Mouse (Mus musculus): ENCODE data around the gene Gm11549. TPM values are rescaled to one million over a fixed set of nuclear protein-coding genes. Genes with fewer than 3 reads are reported as not detected.

Gm11549 gene
- polyA plus RNA-seq, 1 experiment from 2014 or later, result 1.3 TPM

DNA sequence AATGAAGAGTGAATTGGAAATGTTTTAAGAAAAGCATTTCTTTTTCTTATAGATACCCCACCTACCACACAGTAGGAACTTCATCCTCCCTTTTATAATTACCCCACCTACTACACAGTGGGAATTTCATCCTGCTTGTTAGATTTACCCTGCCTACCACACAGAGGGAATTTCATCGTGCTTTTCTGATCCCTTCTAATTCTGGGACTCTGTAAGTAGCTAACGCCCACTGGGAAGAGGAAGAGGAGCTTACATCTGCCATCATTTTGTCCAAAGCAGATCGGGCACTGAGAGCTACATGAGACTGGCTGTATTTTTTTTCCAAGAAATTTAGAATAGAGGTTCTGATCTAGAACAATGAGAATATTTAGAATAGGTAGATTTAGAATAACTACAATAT, 23.3 kb upstream of the Gm11549 start:
- H3K4me1 ChIP-seq (ENCODE audit: control insufficient read depth, insufficient read depth, low read length), result no peaks in the 10 kb centered on the region
- no peak overlapping the region for H3K9ac ChIP-seq (ENCODE audit: low read length)
- WGBS, result 75% methylated on average over 3 of the region's 3 CpGs
- H3K36me3 ChIP-seq (ENCODE audit: control insufficient read depth, insufficient read depth, low read length), result no peaks in the 10 kb centered on the region
- no peaks in the 10 kb centered on the region for H3K9me3 ChIP-seq (ENCODE audit: control insufficient read depth, low read length)
- DNase-seq (ENCODE audit: low spot score, missing footprints) (no peak), ATAC-seq (ENCODE audit: low FRiP score) (no peak)
- no peak overlapping the region for H3K4me3 ChIP-seq (ENCODE audit: low read depth, low read length)
- H3K27ac ChIP-seq (ENCODE audit: low read depth, low read length), result no peak overlapping the region
- H3K4me2 ChIP-seq, result no peak overlapping the region
- no peaks in the 10 kb centered on the region for H3K27me3 ChIP-seq (ENCODE audit: control insufficient read depth, insufficient read depth, low read length)

- DNase-seq (ENCODE audit: low spot score, missing footprints), result no peak
- H3K36me3 ChIP-seq (ENCODE audit: control insufficient read depth, insufficient read depth, low read length), result no peaks in the 10 kb centered on the region
- H3K9ac ChIP-seq (ENCODE audit: low read length), result no peak overlapping the region
- no peak overlapping the region for H3K4me2 ChIP-seq
- WGBS, result 92% methylated on average over 2 of the region's 2 CpGs
- H3K9me3 ChIP-seq (ENCODE audit: control insufficient read depth, low read length), result no peaks in the 10 kb centered on the region
- no peaks in the 10 kb centered on the region for H3K4me1 ChIP-seq (ENCODE audit: control insufficient read depth, insufficient read depth, low read length)
- ATAC-seq (ENCODE audit: low FRiP score), result no peak
- no peak overlapping the region for H3K27ac ChIP-seq (ENCODE audit: low read depth, low read length)
- no peaks in the 10 kb centered on the region for H3K27me3 ChIP-seq (ENCODE audit: control insufficient read depth, insufficient read depth, low read length)
- no peak overlapping the region for H3K4me3 ChIP-seq (ENCODE audit: low read depth, low read length)
These were observed 19.8 kb upstream of the Gm11549 start for GRCm38 (mm10) chr3:36541399-36541798.

DNA sequence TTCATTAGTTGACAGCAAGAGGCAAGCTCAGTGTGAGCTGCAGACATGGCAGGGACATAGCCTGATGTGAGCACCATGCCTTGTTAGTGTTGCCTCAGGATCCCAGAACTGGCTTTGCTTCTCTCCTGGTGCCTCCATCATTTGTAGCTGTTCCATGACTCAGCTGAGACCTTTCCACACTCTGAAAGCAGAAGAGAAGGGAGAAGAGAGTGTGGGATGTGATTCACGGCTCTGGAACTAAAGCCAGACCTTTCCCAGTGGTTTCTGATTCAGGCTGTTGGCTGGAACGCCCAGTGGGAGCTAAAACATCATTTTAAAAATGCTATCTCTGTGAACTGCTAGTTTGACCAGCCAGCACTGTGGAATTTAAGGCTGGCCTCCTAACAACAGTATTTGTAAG, 19.1 kb upstream of the Gm11549 start:
- no peaks in the 10 kb centered on the region for H3K4me1 ChIP-seq (ENCODE audit: control insufficient read depth, insufficient read depth, low read length)
- H3K9ac ChIP-seq (ENCODE audit: low read length), result no peak overlapping the region
- H3K4me2 ChIP-seq, result no peak overlapping the region
- no peaks in the 10 kb centered on the region for H3K27me3 ChIP-seq (ENCODE audit: control insufficient read depth, insufficient read depth, low read length)
- no peak overlapping the region for H3K27ac ChIP-seq (ENCODE audit: low read depth, low read length)
- H3K36me3 ChIP-seq (ENCODE audit: control insufficient read depth, insufficient read depth, low read length), result no peaks in the 10 kb centered on the region
- DNase-seq (ENCODE audit: low spot score, missing footprints) (no peak), ATAC-seq (ENCODE audit: low FRiP score) (no peak)
- no peak overlapping the region for H3K4me3 ChIP-seq (ENCODE audit: low read depth, low read length)
- WGBS, result 83% methylated on average over 2 of the region's 2 CpGs
- H3K9me3 ChIP-seq (ENCODE audit: control insufficient read depth, low read length), result no peaks in the 10 kb centered on the region

DNA sequence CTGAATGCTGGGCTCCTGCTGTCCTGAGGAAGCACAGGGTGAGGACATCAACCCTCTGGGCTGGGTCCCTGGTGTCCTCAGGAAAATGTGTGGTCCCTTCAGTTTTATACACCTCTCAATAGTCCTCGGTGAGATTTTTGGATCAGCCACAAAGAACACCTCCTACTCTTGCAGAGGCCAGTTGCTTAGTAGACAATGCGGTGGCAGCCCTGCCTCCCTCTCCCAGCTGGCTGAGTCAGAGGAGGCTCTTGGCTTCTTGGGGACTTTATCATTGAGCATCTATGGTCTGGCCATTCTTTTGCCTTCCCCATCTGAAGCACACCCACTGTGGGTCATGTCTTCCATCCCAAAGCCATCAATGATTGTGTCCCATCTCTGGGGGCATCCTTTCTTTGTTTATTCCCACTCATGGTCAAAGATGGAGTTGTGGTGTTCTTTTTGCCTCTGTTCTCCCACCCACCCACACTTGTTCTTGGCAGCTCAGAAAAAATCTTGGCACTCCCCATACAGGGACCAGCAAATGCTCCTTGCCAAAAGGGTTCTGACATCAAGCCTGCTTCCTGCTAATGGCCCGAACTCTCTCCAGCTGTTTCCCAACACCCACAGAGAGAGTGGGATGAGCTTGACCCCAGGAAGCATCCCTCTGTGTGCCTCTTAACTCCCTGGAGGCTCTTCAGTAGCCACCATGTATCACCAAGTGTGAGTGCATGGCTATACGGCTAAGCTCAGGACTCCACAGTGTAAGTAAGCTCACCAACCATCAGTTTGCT, 16.3 kb upstream of the Gm11549 start:
- no peak overlapping the region for H3K27ac ChIP-seq (ENCODE audit: low read depth, low read length)
- H3K4me2 ChIP-seq, result no peak overlapping the region
- ATAC-seq (ENCODE audit: low FRiP score), result no peak
- 93% methylated on average over 4 of the region's 4 CpGs for WGBS
- H3K4me3 ChIP-seq (ENCODE audit: low read depth, low read length), result no peak overlapping the region
- H3K9me3 ChIP-seq (ENCODE audit: control insufficient read depth, low read length), result no peaks in the 10 kb centered on the region
- H3K36me3 ChIP-seq (ENCODE audit: control insufficient read depth, insufficient read depth, low read length), result no peaks in the 10 kb centered on the region
- no peak overlapping the region for H3K9ac ChIP-seq (ENCODE audit: low read length)
- no peak for DNase-seq (ENCODE audit: low spot score, missing footprints)
- H3K27me3 ChIP-seq (ENCODE audit: control insufficient read depth, insufficient read depth, low read length), result no peaks in the 10 kb centered on the region
- H3K4me1 ChIP-seq (ENCODE audit: control insufficient read depth, insufficient read depth, low read length), result no peaks in the 10 kb centered on the region

- ATAC-seq (ENCODE audit: low FRiP score), result no peak
- 94% methylated on average over 12 of the region's 12 CpGs for WGBS
These were observed 14.4 kb upstream of the Gm11549 start for GRCm38 (mm10) chr3:36536041-36536440.

DNA sequence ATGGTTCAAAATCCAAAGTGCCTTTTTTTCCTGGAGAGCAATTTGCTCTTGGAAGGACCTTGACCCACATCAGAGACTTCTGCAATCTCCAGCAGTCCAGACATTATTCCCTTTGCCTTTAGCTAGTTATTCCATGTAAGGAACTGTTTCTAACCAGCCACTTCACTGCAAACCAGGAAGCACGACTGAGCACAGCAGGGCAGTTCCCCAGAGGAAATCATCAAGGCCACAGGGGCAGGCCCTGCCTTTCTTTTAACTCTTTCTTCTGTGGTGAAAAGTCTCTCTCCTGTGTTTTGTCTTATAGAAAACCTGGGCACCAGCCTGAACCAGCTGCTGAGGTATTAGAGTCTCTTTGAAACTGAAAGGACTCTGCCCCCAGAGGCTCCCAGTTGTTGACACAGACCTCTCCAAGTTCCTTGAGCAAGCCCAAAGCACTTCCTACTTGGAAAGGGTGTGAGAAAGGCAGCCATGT, 11.6 kb upstream of the Gm11549 start:
- Histone ChIP-seq H3K36me3 (ENCODE audit: control insufficient read depth, insufficient read depth, low read length) (no peaks in the 10 kb centered on the region), H3K27ac (ENCODE audit: low read depth, low read length) (no peak overlapping the region), H3K4me2 (no peak overlapping the region), H3K4me1 (ENCODE audit: control insufficient read depth, insufficient read depth, low read length) (no peaks in the 10 kb centered on the region), H3K27me3 (ENCODE audit: control insufficient read depth, insufficient read depth, low read length) (no peaks in the 10 kb centered on the region), H3K9me3 (ENCODE audit: control insufficient read depth, low read length) (no peaks in the 10 kb centered on the region), H3K9ac (ENCODE audit: low read length) (no peak overlapping the region), H3K4me3 (ENCODE audit: low read depth, low read length) (no peak overlapping the region)
- ATAC-seq (ENCODE audit: low FRiP score) (no peak), DNase-seq (ENCODE audit: low spot score, missing footprints) (no peak)
- WGBS, result 0% methylated on average over 1 of the region's 1 CpGs

More at GRCm38 (mm10) chr3:36536041-36536440, 14.4 kb upstream of the Gm11549 start:
- Histone ChIP-seq H3K4me3 (ENCODE audit: low read depth, low read length) (no peak overlapping the region), H3K27ac (ENCODE audit: low read depth, low read length) (no peak overlapping the region), H3K4me1 (ENCODE audit: control insufficient read depth, insufficient read depth, low read length) (no peaks in the 10 kb centered on the region), H3K27me3 (ENCODE audit: control insufficient read depth, insufficient read depth, low read length) (no peaks in the 10 kb centered on the region), H3K4me2 (no peak overlapping the region), H3K9me3 (ENCODE audit: control insufficient read depth, low read length) (no peaks in the 10 kb centered on the region), H3K36me3 (ENCODE audit: control insufficient read depth, insufficient read depth, low read length) (no peaks in the 10 kb centered on the region), H3K9ac (ENCODE audit: low read length) (no peak overlapping the region)
- no peak for DNase-seq (ENCODE audit: low spot score, missing footprints)

DNA sequence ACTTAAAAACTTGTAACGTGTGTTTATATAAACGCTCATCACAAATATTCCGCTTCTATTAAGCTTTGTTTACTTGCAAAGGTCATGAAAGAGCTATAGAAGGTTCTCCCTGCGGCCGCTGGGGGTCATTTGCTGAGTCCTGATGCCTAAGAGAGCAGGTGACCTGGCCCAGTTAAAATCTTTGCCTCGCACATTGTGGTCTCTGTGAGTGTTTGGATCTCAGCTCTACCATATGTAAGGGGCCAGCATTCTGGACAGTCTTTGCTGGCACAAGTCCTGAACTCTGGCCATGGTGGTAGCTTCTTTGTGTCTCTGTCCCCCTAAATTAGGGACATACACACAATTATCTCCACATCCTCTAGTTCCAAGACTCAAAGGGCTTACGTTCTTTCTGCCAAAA, 11.1 kb upstream of the Gm11549 start:
- no peak overlapping the region for H3K4me3 ChIP-seq (ENCODE audit: low read depth, low read length)
- H3K4me2 ChIP-seq, result no peak overlapping the region
- no peaks in the 10 kb centered on the region for H3K9me3 ChIP-seq (ENCODE audit: control insufficient read depth, low read length)
- no peaks in the 10 kb centered on the region for H3K27me3 ChIP-seq (ENCODE audit: control insufficient read depth, insufficient read depth, low read length)
- DNase-seq (ENCODE audit: low spot score, missing footprints) (no peak), ATAC-seq (ENCODE audit: low FRiP score) (no peak)
- H3K9ac ChIP-seq (ENCODE audit: low read length), result no peak overlapping the region
- WGBS, result 38% methylated on average over 7 of the region's 7 CpGs
- no peak overlapping the region for H3K27ac ChIP-seq (ENCODE audit: low read depth, low read length)
- H3K4me1 ChIP-seq (ENCODE audit: control insufficient read depth, insufficient read depth, low read length), result no peaks in the 10 kb centered on the region
- no peaks in the 10 kb centered on the region for H3K36me3 ChIP-seq (ENCODE audit: control insufficient read depth, insufficient read depth, low read length)

DNA sequence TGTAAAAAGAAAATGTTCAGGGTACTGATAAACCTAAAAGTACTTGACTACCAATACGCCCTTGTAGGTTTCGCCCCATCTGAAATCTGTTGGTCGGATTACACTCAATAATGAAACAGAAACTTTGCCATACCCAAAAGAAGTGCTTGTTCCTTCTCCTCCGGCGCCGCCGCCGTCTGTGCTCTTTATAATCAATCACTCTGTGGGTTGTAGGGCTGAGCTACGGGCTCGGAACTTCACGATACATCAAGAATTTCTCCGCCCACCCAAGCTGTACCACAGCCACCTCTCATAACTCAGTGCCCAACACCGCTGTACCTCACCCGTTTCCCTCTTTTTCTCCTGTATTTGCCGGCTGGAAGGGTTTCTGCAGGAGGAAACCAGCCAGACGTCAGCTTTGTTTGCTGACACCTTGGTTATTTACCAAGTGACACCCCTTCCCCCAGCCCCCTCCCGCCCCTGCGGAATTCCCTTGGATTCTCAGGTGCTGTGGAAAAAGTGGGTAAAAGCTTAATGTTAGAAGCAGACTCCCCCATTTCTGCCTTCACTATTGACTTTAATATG, 10.4 kb upstream of the Gm11549 start:
- WGBS, result 24% methylated on average over 18 of the region's 18 CpGs
- Histone ChIP-seq H3K4me2 (peak overlapping the region; percentile 8; the same call in 1 of the 2 replicates), H3K4me1 (ENCODE audit: control insufficient read depth, insufficient read depth, low read length) (no peaks in the 10 kb centered on the region), H3K27me3 (ENCODE audit: control insufficient read depth, insufficient read depth, low read length) (no peaks in the 10 kb centered on the region), H3K9me3 (ENCODE audit: control insufficient read depth, low read length) (no peaks in the 10 kb centered on the region), H3K27ac (ENCODE audit: low read depth, low read length) (no peak overlapping the region), H3K9ac (ENCODE audit: low read length) (no peak overlapping the region), H3K4me3 (ENCODE audit: low read depth, low read length) (no peak overlapping the region), H3K36me3 (ENCODE audit: control insufficient read depth, insufficient read depth, low read length) (no peaks in the 10 kb centered on the region)
- peak; percentile 85 for DNase-seq (ENCODE audit: low spot score, missing footprints)
- ATAC-seq (ENCODE audit: low FRiP score), result no peak

- H3K36me3 ChIP-seq (ENCODE audit: control insufficient read depth, insufficient read depth, low read length), result no peaks in the 10 kb centered on the region
- DNase-seq (ENCODE audit: low spot score, missing footprints) (no peak), ATAC-seq (ENCODE audit: low FRiP score) (no peak)
- H3K4me3 ChIP-seq (ENCODE audit: low read depth, low read length), result no peak overlapping the region
- H3K4me1 ChIP-seq (ENCODE audit: control insufficient read depth, insufficient read depth, low read length), result no peaks in the 10 kb centered on the region
- H3K9ac ChIP-seq (ENCODE audit: low read length), result no peak overlapping the region
- H3K27me3 ChIP-seq (ENCODE audit: control insufficient read depth, insufficient read depth, low read length), result no peaks in the 10 kb centered on the region
- 59% methylated on average over 2 of the region's 2 CpGs for WGBS
- no peak overlapping the region for H3K4me2 ChIP-seq
- H3K9me3 ChIP-seq (ENCODE audit: control insufficient read depth, low read length), result no peaks in the 10 kb centered on the region
- no peak overlapping the region for H3K27ac ChIP-seq (ENCODE audit: low read depth, low read length)
These were observed 9.6 kb upstream of the Gm11549 start for GRCm38 (mm10) chr3:36531242-36531641.
